Mouse (Mus musculus): Measurements from ENCODE around the gene Hand1.

GRCm38 (mm10) chr11:57823714-57824113, 8.9 kb downstream of the Hand1 start:
- no peak for TF ChIP-seq CEBPB (IDR thresholded peaks at IDR 0.05; ENCODE audit: insufficient read depth, poor library complexity, severe bottlenecking)
- no peak for TF ChIP-seq POLR2A (IDR thresholded peaks at IDR 0.05; ENCODE audit: insufficient read length, low read depth)
- TF ChIP-seq E2F4 (IDR thresholded peaks at IDR 0.05; ENCODE audit: insufficient read depth), result no peak
- TF ChIP-seq MAX (IDR thresholded peaks at IDR 0.05; ENCODE audit: low read depth), result no peak
- TF ChIP-seq USF1 (IDR thresholded peaks at IDR 0.05; ENCODE audit: low read depth), result no peak
- TF ChIP-seq POLR2AphosphoS2 (IDR thresholded peaks at IDR 0.05; ENCODE audit: insufficient read length, low read depth), result no peak
- no peak for TF ChIP-seq TCF12 (IDR thresholded peaks at IDR 0.05; ENCODE audit: insufficient read depth, poor library complexity, severe bottlenecking)
- TF ChIP-seq MYOG (IDR thresholded peaks at IDR 0.05; ENCODE audit: control insufficient read depth in 1 of 3, insufficient read depth in 1 of 3, insufficient read length in 2 of 3, low read depth in 2 of 3), result no peak
- TF ChIP-seq MYOD1 (IDR thresholded peaks at IDR 0.05; ENCODE audit: control insufficient read depth in 1 of 3, insufficient read length in 2 of 3, low read depth in 2 of 3), result no peak
